ENCODE assay signal across 26 mouse cellular contexts in the genomic region with DNA sequence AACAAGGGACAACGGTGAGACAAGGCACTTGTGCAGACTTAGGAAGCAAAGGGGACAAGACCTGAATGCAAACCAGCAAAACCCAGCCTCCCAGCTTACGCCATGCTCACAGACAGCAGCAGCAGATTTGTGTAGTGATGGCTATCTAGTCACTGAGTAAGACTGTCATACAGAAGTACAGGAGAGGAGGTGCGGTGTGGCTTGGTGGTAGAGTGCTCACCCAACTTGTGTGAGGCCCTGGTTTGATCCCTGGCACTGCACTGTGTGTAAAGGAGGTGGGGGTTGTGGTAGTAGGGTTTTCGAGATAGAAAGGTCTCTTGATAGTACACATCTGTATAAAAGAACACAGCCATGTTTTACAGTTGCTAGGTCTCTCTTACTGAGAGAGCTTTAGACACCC.
DNase-seq lines count a peak whose midpoint lies in the region; TF ChIP-seq lines count a peak whose summit lies in the region.
"Had no signal": no experiment of that assay in that cellular context is flagged by ENCODE, and none has a peak within 500 bp of the region (broad histone marks: within the 10 kb centered on the region; RNA-seq: fewer than 3 reads in every experiment).

No protein-coding gene starts in this region.

- H3K27ac ChIP-seq in bone marrow, adult 2 months (ENCODE audit: control insufficient read depth, insufficient read depth, low read depth, low read length, poor library complexity): peak overlapping the region; percentile 64; the same call in 1 of the 2 replicates
- peak overlapping the region; percentile 99 for H3K27ac ChIP-seq in thymus, adult 2 months (ENCODE audit: control insufficient read depth, insufficient read depth, low read length)
- H3K27ac ChIP-seq: embryonic facial prominence, embryonic 10.5 days; embryonic facial prominence, embryonic 15.5 days; forebrain, embryonic 12.5 days; heart, embryonic 13.5 days; hindbrain, embryonic 14.5 days; layer of hippocampus, adult 2 months; liver, embryonic 12.5 days; macrophage; midbrain, embryonic 15.5 days had no signal

- H3K27me3 ChIP-seq in thymus, adult 2 months (ENCODE audit: control insufficient read depth, insufficient read depth, low read length): no peaks in the 10 kb centered on the region
- H3K27me3 ChIP-seq: embryonic facial prominence, embryonic 15.5 days; forebrain, embryonic 12.5 days; heart, embryonic 13.5 days; liver, embryonic 12.5 days; midbrain, embryonic 15.5 days had no signal

- H3K36me3 ChIP-seq in thymus, adult 2 months (ENCODE audit: control insufficient read depth, insufficient read depth, low read length): no peaks in the 10 kb centered on the region

- TF ChIP-seq POLR2A in bone marrow, adult 2 months (IDR thresholded peaks at IDR 0.05; ENCODE audit: borderline replicate concordance, control insufficient read depth, low read depth, low read length): no peak
- no peak for TF ChIP-seq POLR2A in thymus, adult 2 months (IDR thresholded peaks at IDR 0.05; ENCODE audit: control insufficient read depth, extremely low read depth, insufficient read depth, low read length, poor library complexity)

- no peak overlapping the region for H3K4me3 ChIP-seq in bone marrow, adult 2 months (replicated peaks; ENCODE audit: control insufficient read depth, low read depth, low read length)
- H3K4me3 ChIP-seq in thymus, adult 2 months (ENCODE audit: control insufficient read depth, insufficient read depth, low read length): no peak overlapping the region
- H3K4me3 ChIP-seq: embryonic facial prominence, embryonic 10.5 days; embryonic facial prominence, embryonic 15.5 days; forebrain, embryonic 12.5 days; heart, embryonic 13.5 days; layer of hippocampus, adult 2 months; liver, embryonic 12.5 days; midbrain, embryonic 15.5 days had no signal

- no peak for TF ChIP-seq CTCF in bone marrow, adult 2 months (IDR thresholded peaks at IDR 0.05; ENCODE audit: control insufficient read depth, insufficient read depth, low read length)
- no peak for TF ChIP-seq CTCF in thymus, adult 2 months (IDR thresholded peaks at IDR 0.05; ENCODE audit: borderline replicate concordance, control insufficient read depth, extremely low read depth, insufficient read depth, low read length, poor library complexity)

- H3K4me1 ChIP-seq in bone marrow, adult 2 months (ENCODE audit: control insufficient read depth, insufficient read depth, low read length): peaks cover 3% of the 10 kb centered on the region; the same call in 1 of the 2 replicates
- H3K4me1 ChIP-seq in thymus, adult 2 months (replicated peaks; ENCODE audit: control insufficient read depth, insufficient read depth, low read length): peaks cover 29% of the 10 kb centered on the region
- H3K4me1 ChIP-seq: embryonic facial prominence, embryonic 10.5 days; embryonic facial prominence, embryonic 15.5 days; forebrain, embryonic 12.5 days; heart, embryonic 13.5 days; liver, embryonic 12.5 days; midbrain, embryonic 15.5 days had no signal

- WGBS in bone marrow, adult 2 months: 71% methylated on average over 4 of the region's 4 CpGs
- WGBS in thymus, adult 2 months: 49% methylated on average over 4 of the region's 4 CpGs

- DNase-seq in CD4-positive, CD25-positive, alpha-beta regulatory T cell, adult 2 months (ENCODE audit: low read depth, low spot score): peak; percentile 60
- DNase-seq in thymus, adult 2 months: no peak
- DNase-seq in thymus, postnatal 4 days: peak; percentile 39
- no peak for DNase-seq in retina, postnatal 1 day
- DNase-seq in kidney, postnatal 25 days: no peak
- no peak for DNase-seq in cerebellum, adult 8-10 months
- DNase-seq: adrenal gland, postnatal 14 days; cerebellum, adult 11-12 months; cerebellum, postnatal 10 days; forebrain, postnatal 0 days; gastrocnemius, postnatal 10 days; heart, postnatal 10 days; kidney, adult 11 months; kidney, postnatal 14 days; left cerebral cortex, postnatal 4 days; liver, postnatal 0 days had no signal

Comparison
In these comparisons a context has a peak if more than half of its experiments do, and no peak if none do; other contexts are left out.
1. DNase-seq: peak in CD4-positive, CD25-positive, alpha-beta regulatory T cell, adult 2 months (single experiment) and thymus, postnatal 4 days (single experiment); none in thymus, adult 2 months (single experiment), retina, postnatal 1 day (single experiment), kidney, postnatal 25 days (0 of 2) and cerebellum, adult 8-10 months (single experiment).